Mouse (Mus musculus) retina, adult 2 months (tissue): ENCODE results near the gene Adh7.

Experiments used
- DNase-seq: peaks from one replicate; pipeline ENCODE4 v3.0.0-alpha.2; 2012; ENCODE audit warnings: low read depth, low spot score

Adh7 gene

DNA sequence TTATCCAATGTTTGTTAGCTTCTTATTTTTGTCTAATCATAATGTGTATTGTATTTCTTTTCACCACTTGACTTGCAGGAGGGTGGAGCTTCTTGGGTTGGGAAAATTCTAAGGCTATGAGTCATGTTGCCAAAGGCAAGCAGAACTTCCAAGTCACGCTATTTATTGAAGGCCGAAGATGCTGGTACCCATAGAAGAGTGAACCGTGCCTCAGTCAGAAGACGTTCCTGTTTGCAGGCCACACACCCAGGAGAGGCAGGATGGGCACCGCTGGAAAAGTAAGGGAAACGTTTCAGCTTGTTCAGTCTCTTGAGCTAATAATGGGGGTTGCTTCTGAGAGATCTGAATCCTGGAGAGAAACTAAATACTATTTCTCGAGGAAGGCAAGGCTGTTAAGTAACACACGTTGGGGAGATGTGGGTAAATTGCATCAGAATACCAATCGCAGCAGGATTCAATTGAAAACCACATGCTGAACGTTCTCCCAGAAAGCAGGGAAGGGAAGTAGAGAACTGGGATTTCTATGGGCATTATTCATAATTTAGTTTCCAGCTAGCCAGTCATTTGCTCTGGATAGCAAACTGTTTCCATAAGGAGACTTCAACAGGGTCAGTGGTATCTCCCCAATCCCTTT is at the start of gene Adh7:
Gene Adh7 (plus strand): TSS at position 130 of the 634 bp plus-strand sequence.
- DNase-seq, result no peak

- DNase-seq, result no peak
These were observed 44.3 kb upstream of the Adh7 start for GRCm38 (mm10) chr3:138173291-138173690.

DNA sequence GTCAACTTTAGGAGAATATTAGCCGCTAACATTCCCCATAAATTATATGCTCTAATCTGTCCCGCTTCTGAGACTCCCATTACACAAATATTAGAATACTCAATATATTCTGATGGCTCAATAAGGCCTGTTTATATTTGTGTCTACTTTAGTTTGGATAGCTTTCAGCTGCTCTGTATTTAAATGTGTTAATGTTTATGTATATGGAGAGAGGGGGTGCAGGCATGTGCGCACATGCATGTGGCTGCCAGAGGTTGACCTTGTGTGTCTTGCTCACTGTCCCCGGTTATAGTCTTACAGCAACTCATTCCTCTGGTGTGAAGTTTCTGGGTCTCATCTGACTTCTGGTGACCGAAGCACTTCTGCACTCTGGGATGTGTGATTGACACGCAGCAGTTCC is 42.0 kb upstream of the Adh7 start:
- no peak for DNase-seq

- no peak for DNase-seq
These were observed 35.5 kb upstream of the Adh7 start for GRCm38 (mm10) chr3:138182019-138182418.

GRCm38 (mm10) chr3:138183371-138183770 is 34.2 kb upstream of the Adh7 start:
- DNase-seq, result no peak

- no peak for DNase-seq
These were observed 32.3 kb upstream of the Adh7 start for GRCm38 (mm10) chr3:138185290-138185689.

GRCm38 (mm10) chr3:138185995-138186930 is 31.3 kb upstream of the Adh7 start:
- DNase-seq, result no peak

DNA sequence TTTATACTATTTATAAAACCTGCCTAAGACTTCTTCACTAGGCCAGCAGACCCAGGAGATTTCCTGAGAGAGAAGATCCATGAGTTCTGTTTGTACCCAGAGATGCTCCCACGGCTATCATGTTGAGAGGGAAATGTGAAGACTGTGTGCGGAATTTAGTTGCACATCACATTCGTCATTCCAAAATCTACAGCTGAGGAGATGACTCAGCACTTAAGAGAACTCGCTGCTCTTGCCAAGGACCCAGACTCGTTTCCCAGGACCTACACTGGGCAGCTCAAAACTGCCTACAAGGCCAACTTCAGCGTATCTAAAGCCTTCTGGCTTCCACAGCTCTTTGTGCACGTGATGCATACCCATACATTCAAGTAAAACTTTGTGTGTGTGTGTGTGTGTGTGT is 25.3 kb upstream of the Adh7 start:
- no peak for DNase-seq

DNA sequence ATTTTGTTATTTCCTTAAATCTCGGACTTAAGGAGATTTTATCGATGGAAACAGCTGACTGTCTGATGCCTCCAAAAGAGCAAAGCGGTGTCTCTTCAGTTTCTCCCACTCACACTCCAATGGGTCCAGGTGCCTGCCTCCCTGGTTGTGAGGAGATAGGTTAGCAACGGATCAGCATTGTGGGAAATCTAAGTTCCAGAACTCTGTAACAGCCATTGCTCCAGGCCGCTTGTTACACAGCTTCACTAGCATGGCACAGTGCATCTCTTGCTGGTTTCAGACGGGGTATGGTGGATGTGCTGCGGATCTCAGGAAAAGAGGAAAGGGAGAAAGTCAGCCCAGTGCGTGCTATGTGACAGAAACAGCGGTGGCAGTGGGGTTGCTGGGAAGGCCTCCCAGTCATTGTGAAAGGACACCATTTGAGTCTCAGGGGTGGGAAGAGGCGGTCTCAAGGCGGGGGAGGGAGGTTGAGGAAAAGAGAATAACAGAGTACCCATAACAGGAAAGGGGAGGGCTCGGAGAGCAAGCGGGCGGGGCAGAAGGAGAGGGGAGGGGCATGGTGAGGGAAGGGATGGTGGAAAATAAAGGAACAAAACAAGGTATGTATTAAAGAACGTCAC is 23.8 kb upstream of the Adh7 start, which contains the start of gene 4930579F01Rik:
Gene 4930579F01Rik (minus strand): TSS at position 143 of the 620 bp plus-strand sequence.
- DNase-seq, result no peak

DNA sequence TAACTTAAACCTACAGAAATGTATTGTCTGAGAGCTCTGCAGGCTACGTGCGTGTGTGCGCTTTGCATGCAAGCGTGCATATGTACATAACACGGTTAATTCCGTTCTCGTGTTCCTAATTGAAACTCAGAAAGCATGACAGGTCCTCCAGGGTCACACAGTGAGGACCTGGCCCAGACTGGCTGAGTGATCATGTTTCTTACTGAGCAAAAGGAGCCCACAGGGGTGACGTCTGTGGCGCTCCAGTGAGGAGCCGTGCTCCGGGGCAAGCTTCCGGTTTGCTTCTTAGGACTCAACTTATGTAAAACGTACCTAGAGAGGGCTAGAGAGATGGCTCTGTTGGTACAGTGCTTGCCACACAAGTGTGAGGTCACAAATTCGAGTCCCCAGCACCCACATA is 20.5 kb upstream of the Adh7 start:
- DNase-seq, result no peak

GRCm38 (mm10) chr3:138197556-138197955 is 20.0 kb upstream of the Adh7 start:
- no peak for DNase-seq

DNA sequence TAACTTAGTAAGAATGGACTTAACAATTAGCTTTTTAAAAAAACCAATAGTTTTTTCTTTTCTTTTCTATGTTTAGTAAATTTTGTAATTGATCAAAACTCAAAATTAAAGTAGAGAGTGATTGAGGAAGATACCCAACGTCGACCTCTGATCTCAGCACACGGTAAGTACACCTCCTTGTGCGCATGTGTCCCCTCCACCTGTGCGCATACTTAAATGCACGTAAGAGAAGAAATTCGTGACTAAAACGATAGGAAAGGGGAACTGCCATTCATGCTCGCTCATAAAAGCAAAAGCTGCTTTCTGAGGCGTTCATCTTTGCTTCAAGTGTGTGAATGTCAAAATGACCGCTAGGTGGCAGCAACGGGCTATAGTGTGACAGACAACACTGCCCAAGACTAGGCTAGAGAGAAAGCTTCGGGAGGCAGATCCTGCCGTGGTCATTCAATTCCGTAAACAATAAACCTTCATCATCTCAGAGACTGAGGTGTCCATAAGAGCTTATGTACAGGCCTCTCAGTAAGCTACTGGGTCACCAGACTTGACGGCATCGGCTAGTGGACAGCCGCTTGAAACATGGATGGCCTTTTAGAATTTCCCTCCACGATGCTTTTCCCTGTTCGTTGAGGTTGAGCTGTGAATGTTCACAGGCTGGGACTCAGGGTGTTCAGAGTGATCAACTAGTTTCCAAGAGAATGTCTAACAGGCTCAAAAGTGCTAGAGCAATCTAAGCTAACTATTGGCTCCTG is 19.4 kb upstream of the Adh7 start:
- peak; percentile 67 for DNase-seq

- DNase-seq, result no peak
These were observed 18.9 kb upstream of the Adh7 start for GRCm38 (mm10) chr3:138198722-138199068.

- no peak for DNase-seq
These were observed 8.7 kb upstream of the Adh7 start for GRCm38 (mm10) chr3:138208821-138209220.

GRCm38 (mm10) chr3:138210432-138211075 is 7.0 kb upstream of the Adh7 start:
- no peak for DNase-seq

GRCm38 (mm10) chr3:138212431-138212951 is 5.1 kb upstream of the Adh7 start:
- DNase-seq, result no peak

GRCm38 (mm10) chr3:138215395-138215989 is 2.1 kb upstream of the Adh7 start:
- no peak for DNase-seq

DNA sequence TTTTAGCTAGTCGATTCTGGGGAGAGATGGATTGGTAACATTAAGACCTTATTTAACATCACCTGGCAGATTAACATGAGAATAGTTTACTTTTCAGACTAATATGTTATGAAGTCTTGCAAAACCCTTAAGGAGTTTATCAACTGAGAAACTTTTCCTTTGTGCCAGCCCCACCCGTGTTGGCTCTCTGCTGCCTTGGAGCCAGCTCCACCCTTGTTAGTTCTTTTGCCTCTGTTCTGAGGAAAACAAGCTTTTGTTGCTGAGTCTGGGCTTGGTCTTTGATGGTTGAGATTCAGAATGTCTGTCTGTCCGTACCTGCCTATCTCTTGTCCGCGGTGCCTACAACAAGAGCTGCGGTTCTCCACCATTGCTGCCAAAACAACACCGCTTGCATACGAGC is 1.5 kb upstream of the Adh7 start:
- no peak for DNase-seq

DNA sequence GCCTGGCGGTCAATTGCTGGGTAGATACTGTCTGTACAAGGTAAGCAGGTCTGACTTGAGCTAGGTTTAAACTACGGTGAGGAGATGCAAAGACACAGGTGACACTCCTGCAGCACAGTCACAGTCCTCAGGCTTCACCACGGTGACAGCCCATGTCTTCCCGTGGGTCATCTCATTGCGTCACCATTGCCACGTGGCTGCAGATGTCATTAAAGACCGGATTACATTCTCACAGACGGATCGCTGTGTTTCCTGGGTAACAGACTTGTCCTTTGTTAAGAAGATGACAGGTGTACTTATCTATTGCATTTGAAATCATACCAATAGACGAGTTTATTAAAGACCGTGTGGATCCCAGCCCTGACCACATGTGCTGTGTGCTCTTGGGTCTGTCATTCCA is 3.6 kb downstream of the Adh7 start:
- DNase-seq, result no peak

DNA sequence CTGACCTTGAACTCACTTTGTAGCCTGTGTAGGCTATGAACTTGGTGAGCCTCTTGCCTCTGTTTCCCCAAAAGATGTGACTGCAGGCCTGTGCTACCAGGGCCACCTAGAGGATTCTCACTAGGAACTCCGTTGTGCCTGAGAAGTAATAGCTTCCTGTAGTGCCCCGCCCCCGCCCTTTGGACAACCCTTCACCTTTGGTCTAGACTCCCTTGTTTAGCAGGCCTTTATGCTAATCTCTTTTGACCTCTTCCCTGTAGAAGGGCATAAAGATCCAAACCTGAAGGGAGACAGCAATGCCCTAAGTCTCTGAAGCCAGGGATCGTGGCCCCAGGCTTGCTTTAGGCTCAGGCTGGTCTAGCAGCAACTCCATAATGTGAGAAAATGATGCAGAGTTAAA is 5.0 kb downstream of the Adh7 start:
- DNase-seq, result no peak

- DNase-seq, result peak; percentile 40
These were observed 5.4 kb downstream of the Adh7 start for GRCm38 (mm10) chr3:138222952-138223351.
